Mouse (Mus musculus): ENCODE measurements at regions not wholly inside any gene's neighbourhood (a gene's known extent, or its start where the extent isn't known, plus 50 kb on each side); places are given as distances from the start of the nearest gene placed in this dataset.

DNA sequence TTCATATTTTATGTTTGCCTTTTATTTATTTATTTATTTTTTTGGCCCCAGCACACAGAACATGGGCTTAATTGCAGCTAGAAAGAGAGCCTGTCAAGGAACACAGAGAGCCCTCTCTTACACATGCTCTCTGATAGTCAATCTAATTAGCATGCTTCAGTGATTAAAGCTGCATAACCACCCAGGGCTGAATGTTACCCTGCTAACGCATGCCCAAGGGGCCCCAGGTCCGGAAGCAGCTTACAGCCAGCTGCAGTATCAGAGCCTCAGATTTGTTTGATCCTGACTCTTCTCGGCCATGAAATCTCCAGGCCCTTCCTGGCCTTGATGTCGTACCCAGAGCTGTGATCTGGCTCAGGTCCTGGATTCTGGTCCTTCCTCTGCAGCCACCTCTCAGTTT, 569.4 kb upstream of the Gm19410 start:
- H3K9ac ChIP-seq (replicated peaks; ENCODE audit: low read length): no peak overlapping the region
- no peak for TF ChIP-seq CTCF (IDR thresholded peaks at IDR 0.05; ENCODE audit: low read depth)
- H3K9me3 ChIP-seq (ENCODE audit: low read length): no peaks in the 10 kb centered on the region
- DNase-seq (ENCODE audit: low spot score) (peak; percentile 27), ATAC-seq (peak; percentile 65)
- no peaks in the 10 kb centered on the region for H3K36me3 ChIP-seq (ENCODE audit: insufficient read depth, low read length)
- H3K27me3 ChIP-seq (ENCODE audit: insufficient read depth, low read length): no peaks in the 10 kb centered on the region
- H3K27ac ChIP-seq: no peak overlapping the region
- no peaks in the 10 kb centered on the region; the same call in 1 of the 2 replicates for H3K4me1 ChIP-seq (ENCODE audit: insufficient read depth, low read length)
- no peak overlapping the region for H3K4me2 ChIP-seq (ENCODE audit: low read depth, low read length)
- no peak overlapping the region for H3K4me3 ChIP-seq (ENCODE audit: low read length)
- WGBS: 21% methylated on average over 4 of the region's 4 CpGs

DNA sequence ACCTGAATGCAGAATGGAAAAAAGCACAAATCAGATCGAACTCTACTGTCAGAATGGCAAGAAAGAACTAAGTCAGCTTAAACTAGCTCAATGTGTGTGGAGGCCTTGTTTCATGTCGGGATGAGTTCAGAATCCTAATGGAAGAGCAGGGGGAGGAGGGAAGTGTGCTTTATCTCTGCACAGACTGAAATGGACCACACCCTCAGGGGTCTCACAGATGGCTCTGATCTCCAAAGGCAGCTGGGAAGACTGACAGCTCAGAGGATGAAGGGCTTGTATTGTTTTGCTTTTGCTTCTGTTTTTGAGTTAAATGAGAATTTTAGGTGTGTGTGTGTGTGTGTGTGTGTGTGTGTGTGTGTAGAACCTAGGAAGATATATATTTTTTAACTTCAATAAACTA, 566.8 kb upstream of the Gm19410 start:
- Histone ChIP-seq H3K9ac (replicated peaks; ENCODE audit: low read length) (no peak overlapping the region), H3K9me3 (ENCODE audit: low read length) (no peaks in the 10 kb centered on the region), H3K36me3 (ENCODE audit: insufficient read depth, low read length) (no peaks in the 10 kb centered on the region), H3K4me2 (ENCODE audit: low read depth, low read length) (no peak overlapping the region), H3K4me3 (ENCODE audit: low read length) (no peak overlapping the region), H3K27ac (no peak overlapping the region), H3K27me3 (ENCODE audit: insufficient read depth, low read length) (no peaks in the 10 kb centered on the region), H3K4me1 (ENCODE audit: insufficient read depth, low read length) (no peaks in the 10 kb centered on the region; the same call in 1 of the 2 replicates)
- WGBS: 57% methylated on average over 2 of the region's 2 CpGs
- no peak for ATAC-seq
- DNase-seq (ENCODE audit: low spot score): no peak
- no peak for TF ChIP-seq CTCF (IDR thresholded peaks at IDR 0.05; ENCODE audit: low read depth)

DNA sequence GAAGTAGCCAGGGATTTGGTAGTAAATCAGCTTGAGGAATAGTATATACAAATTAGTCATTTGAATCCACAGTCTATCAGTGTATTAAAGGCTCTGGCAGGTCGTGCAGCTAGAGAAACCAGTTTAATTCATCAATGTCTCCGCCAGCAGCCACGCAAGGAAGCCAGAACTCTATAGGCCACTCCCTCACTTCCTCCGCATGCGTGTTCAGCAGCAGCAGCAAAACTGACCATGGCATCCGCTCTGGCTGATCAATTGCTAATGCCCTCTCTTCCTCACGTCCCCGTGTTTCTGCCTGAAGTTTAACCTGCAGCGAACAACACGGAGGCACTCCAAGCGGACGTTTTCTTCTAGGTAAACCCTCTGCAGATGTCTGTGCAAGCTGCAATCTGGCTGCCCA, 564.2 kb upstream of the Gm19410 start:
- H3K36me3 ChIP-seq (ENCODE audit: insufficient read depth, low read length): no peaks in the 10 kb centered on the region
- no peaks in the 10 kb centered on the region for H3K9me3 ChIP-seq (ENCODE audit: low read length)
- H3K4me1 ChIP-seq (ENCODE audit: insufficient read depth, low read length): no peaks in the 10 kb centered on the region; the same call in 1 of the 2 replicates
- ATAC-seq: no peak
- H3K4me2 ChIP-seq (ENCODE audit: low read depth, low read length): no peak overlapping the region
- no peak overlapping the region for H3K4me3 ChIP-seq (ENCODE audit: low read length)
- no peak overlapping the region for H3K27ac ChIP-seq
- H3K27me3 ChIP-seq (ENCODE audit: insufficient read depth, low read length): no peaks in the 10 kb centered on the region
- TF ChIP-seq CTCF (IDR thresholded peaks at IDR 0.05; ENCODE audit: low read depth): no peak
- DNase-seq (ENCODE audit: low spot score): no peak
- no peak overlapping the region for H3K9ac ChIP-seq (replicated peaks; ENCODE audit: low read length)
- 67% methylated on average over 12 of the region's 12 CpGs for WGBS

DNA sequence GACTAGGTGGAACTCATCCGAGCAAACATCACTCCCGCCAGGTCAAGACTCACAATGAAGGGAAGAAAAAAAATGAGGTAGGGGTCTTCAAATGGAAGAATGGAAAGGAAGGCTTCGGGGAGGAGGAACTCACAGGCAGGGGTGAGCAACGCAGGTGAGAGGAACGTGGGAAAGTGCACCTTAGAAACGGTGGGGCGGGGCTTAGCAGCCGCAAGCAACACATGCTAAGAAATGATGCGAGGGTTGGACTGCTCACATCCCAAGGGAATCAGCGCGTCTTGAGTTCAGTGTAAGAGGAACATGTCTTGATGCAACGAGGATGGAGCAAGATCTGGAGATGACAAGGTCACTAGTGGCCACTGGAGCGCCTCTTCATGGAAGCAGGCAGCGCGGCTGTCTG, 560.6 kb upstream of the Gm19410 start:
- Histone ChIP-seq H3K27ac (no peak overlapping the region), H3K4me1 (ENCODE audit: insufficient read depth, low read length) (no peaks in the 10 kb centered on the region), H3K4me3 (ENCODE audit: low read length) (no peak overlapping the region), H3K4me2 (ENCODE audit: low read depth, low read length) (no peak overlapping the region), H3K36me3 (ENCODE audit: insufficient read depth, low read length) (no peaks in the 10 kb centered on the region), H3K9me3 (ENCODE audit: low read length) (no peaks in the 10 kb centered on the region), H3K27me3 (ENCODE audit: insufficient read depth, low read length) (no peaks in the 10 kb centered on the region), H3K9ac (replicated peaks; ENCODE audit: low read length) (no peak overlapping the region)
- ATAC-seq (no peak), DNase-seq (ENCODE audit: low spot score) (no peak)
- no peak for TF ChIP-seq CTCF (IDR thresholded peaks at IDR 0.05; ENCODE audit: low read depth)
- WGBS: 71% methylated on average over 15 of the region's 15 CpGs

DNA sequence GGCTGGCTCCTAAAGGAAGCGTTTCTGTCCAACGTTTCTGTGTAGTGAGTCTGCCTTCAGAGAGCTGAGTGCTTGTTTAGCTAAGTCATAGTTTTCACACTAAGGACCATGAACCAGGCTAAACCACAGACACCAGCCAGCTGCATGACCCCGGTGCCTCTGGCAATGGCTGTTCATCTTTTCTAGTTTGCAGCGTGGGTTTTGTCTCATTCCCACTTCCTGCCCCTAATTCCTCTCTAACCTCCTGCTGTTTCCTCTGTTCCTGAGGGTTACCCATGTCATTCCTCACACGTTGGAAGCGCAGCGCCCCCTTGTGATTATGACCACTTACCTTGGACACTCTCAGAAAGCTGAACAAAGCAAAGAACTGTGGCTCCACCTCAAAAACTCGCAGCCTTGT, 560.1 kb upstream of the Gm19410 start:
- no peak; the same call in 1 of the 2 replicates for ATAC-seq
- peak; percentile 51 for TF ChIP-seq CTCF (IDR thresholded peaks at IDR 0.05; ENCODE audit: low read depth)
- Histone ChIP-seq H3K27ac (no peak overlapping the region), H3K4me1 (ENCODE audit: insufficient read depth, low read length) (no peaks in the 10 kb centered on the region), H3K36me3 (ENCODE audit: insufficient read depth, low read length) (no peaks in the 10 kb centered on the region), H3K4me2 (ENCODE audit: low read depth, low read length) (0 out of 2 replicates have a peak overlapping the region, but pooled peaks have one; percentile 16), H3K9ac (replicated peaks; ENCODE audit: low read length) (no peak overlapping the region), H3K9me3 (ENCODE audit: low read length) (no peaks in the 10 kb centered on the region), H3K4me3 (ENCODE audit: low read length) (no peak overlapping the region), H3K27me3 (ENCODE audit: insufficient read depth, low read length) (no peaks in the 10 kb centered on the region)
- 16% methylated on average over 8 of the region's 8 CpGs for WGBS
- peak; percentile 49 for DNase-seq (ENCODE audit: low spot score)

DNA sequence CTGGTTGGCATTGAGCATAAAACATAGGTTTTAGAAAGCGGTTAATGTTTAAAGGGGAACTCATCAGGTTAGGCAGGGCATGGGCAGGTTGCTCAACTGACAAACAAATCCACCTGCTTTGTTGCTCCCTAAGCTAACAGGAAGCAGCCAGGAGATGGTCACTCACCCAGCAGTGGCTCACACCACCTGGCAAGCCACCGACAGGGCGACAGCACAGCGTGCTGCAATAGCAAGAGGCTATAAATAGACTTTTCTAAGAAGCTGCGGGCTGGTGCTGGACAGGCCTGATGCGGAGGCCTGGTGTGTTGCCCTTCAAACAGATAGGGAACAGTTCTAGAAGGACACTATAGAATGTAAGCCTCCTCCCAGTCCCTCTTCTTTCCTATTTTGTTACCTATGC, 559.3 kb upstream of the Gm19410 start:
- TF ChIP-seq CTCF (IDR thresholded peaks at IDR 0.05; ENCODE audit: low read depth): no peak
- no peak overlapping the region for H3K4me2 ChIP-seq (ENCODE audit: low read depth, low read length)
- ATAC-seq: no peak
- WGBS: 45% methylated on average over 6 of the region's 6 CpGs
- H3K27me3 ChIP-seq (ENCODE audit: insufficient read depth, low read length): no peaks in the 10 kb centered on the region
- H3K9me3 ChIP-seq (ENCODE audit: low read length): no peaks in the 10 kb centered on the region
- no peaks in the 10 kb centered on the region for H3K4me1 ChIP-seq (ENCODE audit: insufficient read depth, low read length)
- H3K4me3 ChIP-seq (ENCODE audit: low read length): no peak overlapping the region
- no peaks in the 10 kb centered on the region for H3K36me3 ChIP-seq (ENCODE audit: insufficient read depth, low read length)
- no peak overlapping the region for H3K9ac ChIP-seq (replicated peaks; ENCODE audit: low read length)
- no peak overlapping the region for H3K27ac ChIP-seq
- DNase-seq (ENCODE audit: low spot score): no peak

DNA sequence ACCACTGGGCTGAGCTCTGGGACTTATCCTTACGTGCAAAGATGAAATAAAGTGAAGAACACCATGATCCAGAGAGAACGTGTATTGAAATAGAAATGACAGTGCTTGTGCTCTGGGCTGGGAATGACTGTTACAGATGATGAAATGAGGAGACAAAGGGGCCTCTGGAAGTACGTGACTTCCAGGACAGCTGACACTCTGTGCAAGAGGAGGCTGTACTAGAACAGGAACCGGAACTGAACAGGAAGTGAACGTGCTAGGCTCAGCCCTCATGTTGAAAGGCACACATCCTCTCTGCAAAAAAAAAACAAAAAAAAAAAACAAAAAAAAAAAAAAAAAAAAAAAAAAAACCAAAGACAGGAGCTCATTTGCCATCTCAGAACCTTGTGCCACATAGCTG, 557.2 kb upstream of the Gm19410 start:
- Histone ChIP-seq H3K4me1 (ENCODE audit: insufficient read depth, low read length) (no peaks in the 10 kb centered on the region), H3K4me3 (ENCODE audit: low read length) (no peak overlapping the region), H3K9ac (replicated peaks; ENCODE audit: low read length) (no peak overlapping the region), H3K4me2 (ENCODE audit: low read depth, low read length) (no peak overlapping the region), H3K36me3 (ENCODE audit: insufficient read depth, low read length) (no peaks in the 10 kb centered on the region), H3K27me3 (ENCODE audit: insufficient read depth, low read length) (no peaks in the 10 kb centered on the region), H3K27ac (no peak overlapping the region), H3K9me3 (ENCODE audit: low read length) (no peaks in the 10 kb centered on the region)
- ATAC-seq (no peak), DNase-seq (ENCODE audit: low spot score) (no peak)
- no peak for TF ChIP-seq CTCF (IDR thresholded peaks at IDR 0.05; ENCODE audit: low read depth)
- WGBS: 82% methylated on average over 5 of the region's 5 CpGs
